Mouse (Mus musculus): ENCODE data around the gene Tmem256.

Gene Tmem256

GRCm38 (mm10) chr11:69815155-69815554 is 23.2 kb upstream of the Tmem256 start, which contains the start of gene Gm39566:
TSS of gene Gm39566 (minus strand) at chr11:69815298.
- in situ Hi-C loops (cut with MseI, MboI): no loop called here

GRCm38 (mm10) chr11:69816520-69816919 is 21.8 kb upstream of the Tmem256 start:
- in situ Hi-C loops (cut with MseI, MboI): no loop called here

GRCm38 (mm10) chr11:69818365-69818764 is 19.9 kb upstream of the Tmem256 start, which contains the start of gene Spem2:
TSS of gene Spem2 (minus strand) at chr11:69818465.
- in situ Hi-C loops (cut with MseI, MboI): no loop called here

DNA sequence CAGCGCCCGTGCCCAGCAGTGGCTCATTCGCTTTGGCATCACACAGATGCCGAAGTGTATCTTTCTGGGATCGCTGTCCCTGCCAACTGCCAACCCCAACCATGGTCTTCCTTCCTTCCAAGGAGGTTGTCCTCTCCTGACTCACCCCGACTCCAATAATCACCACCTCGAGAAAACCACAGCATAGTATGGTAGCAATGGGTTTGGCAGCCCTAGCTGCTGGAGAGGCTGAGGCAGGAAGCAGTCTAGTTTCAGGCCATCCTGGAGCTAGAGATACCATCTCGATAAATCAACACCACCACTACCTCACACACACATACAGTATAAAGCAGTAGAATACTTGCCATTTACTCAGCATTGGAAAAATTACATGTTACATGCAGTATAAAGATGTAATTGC is 19.4 kb upstream of the Tmem256 start:
- in situ Hi-C loops (cut with MseI, MboI): no loop called here

- in situ Hi-C loops (cut with MseI, MboI): no loop called here
Observed at GRCm38 (mm10) chr11:69822080-69822479, 16.2 kb upstream of the Tmem256 start, which contains the start of gene Spem1. TSS of gene Spem1 (minus strand) at chr11:69822180.

GRCm38 (mm10) chr11:69823456-69823855 is 14.9 kb upstream of the Tmem256 start:
- in situ Hi-C loops (cut with MseI, MboI): no loop called here

- in situ Hi-C loops (cut with MseI, MboI): no loop called here
Observed at GRCm38 (mm10) chr11:69828832-69829231, 9.5 kb upstream of the Tmem256 start.

- in situ Hi-C loops (cut with MseI, MboI): no loop called here
Observed at GRCm38 (mm10) chr11:69833554-69833953, 4.8 kb upstream of the Tmem256 start.

- in situ Hi-C loops (cut with MseI, MboI): no loop called here
Observed at GRCm38 (mm10) chr11:69834001-69834549, 4.2 kb upstream of the Tmem256 start.

- in situ Hi-C loops (cut with MseI, MboI): no loop called here
Observed at GRCm38 (mm10) chr11:69835326-69835965, 2.9 kb upstream of the Tmem256 start.

GRCm38 (mm10) chr11:69835966-69836335 is 2.4 kb upstream of the Tmem256 start:
- in situ Hi-C loops (cut with MseI, MboI): no loop called here

- in situ Hi-C loops (cut with MseI, MboI): no loop called here
Observed at GRCm38 (mm10) chr11:69836703-69837576, 1.4 kb upstream of the Tmem256 start.

GRCm38 (mm10) chr11:69837604-69837951 is 736 bp upstream of the Tmem256 start, which contains the start of gene Nlgn2:
TSS of gene Nlgn2 (minus strand) at chr11:69837784.
- in situ Hi-C loops (cut with MseI, MboI): no loop called here

GRCm38 (mm10) chr11:69838714-69839104 is 395 bp downstream of the Tmem256 start:
- in situ Hi-C loops (cut with MseI, MboI): no loop called here

- in situ Hi-C loops (cut with MseI, MboI): no loop called here
Observed at GRCm38 (mm10) chr11:69846198-69846680, 7.9 kb downstream of the Tmem256 start, which contains the start of gene Plscr3. TSS of gene Plscr3 (plus strand) at chr11:69846376.

- in situ Hi-C loops (cut with MseI, MboI): no loop called here
Observed at GRCm38 (mm10) chr11:69846738-69847688, 8.7 kb downstream of the Tmem256 start.

DNA sequence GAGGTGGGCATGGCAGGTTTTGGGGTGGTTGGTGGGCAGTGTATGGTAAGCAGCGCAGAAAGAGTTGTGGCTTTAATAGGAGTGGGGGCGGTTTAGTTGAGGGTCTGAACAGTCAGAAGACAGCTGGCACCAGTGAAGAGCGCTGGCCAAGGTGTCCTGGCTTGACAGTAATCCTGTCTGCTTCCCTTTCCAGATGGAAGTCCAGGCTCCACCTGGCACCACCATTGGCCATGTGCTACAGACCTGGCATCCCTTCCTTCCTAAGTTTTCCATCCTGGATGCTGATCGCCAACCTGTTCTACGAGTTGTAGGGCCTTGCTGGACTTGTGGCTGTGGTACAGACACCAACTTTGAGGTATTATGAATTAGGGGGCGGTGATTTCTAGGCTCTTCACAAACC is 9.7 kb downstream of the Tmem256 start:
- in situ Hi-C loops (cut with MseI, MboI): no loop called here

- in situ Hi-C loops (cut with MseI, MboI): no loop called here
Observed at GRCm38 (mm10) chr11:69849128-69849527, 10.8 kb downstream of the Tmem256 start.

DNA sequence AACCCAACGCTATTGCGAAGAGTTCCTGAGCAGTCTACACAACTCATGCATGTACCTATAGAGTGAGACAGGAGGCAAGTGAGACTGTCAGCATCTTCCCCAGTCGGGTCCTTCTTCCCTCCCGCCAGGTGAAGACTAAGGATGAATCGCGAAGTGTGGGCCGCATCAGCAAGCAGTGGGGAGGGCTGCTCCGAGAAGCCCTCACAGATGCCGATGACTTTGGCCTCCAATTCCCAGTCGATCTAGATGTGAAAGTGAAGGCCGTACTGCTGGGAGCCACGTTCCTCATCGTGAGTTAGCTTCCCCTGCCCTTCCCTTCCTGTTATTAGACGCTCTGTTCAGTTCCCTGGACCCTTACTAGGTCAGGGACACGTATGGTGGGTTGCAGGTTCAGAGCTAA is 11.6 kb downstream of the Tmem256 start:
- in situ Hi-C loops (cut with MseI, MboI): no loop called here

DNA sequence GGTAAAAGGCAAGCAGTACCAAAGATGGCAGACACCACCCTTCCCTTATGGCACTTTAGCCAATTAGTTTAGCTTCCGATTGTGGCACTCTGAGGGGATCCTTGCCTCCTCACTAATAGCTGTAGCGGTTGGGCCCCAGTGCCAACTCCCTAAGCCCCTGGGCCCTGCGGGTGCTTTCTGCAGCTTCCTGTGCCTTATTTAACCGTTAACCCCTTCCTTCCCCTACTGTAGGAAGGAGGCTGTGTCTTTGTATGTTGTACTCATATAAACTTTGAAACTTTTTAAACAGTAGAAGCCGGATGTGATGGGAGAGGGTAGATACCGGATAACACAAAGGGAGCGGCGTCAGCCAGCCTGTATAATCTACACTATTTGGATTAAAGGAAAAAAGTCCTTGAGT is 12.4 kb downstream of the Tmem256 start:
- in situ Hi-C loops (cut with MseI, MboI): no loop called here

GRCm38 (mm10) chr11:69853994-69854393 is 15.7 kb downstream of the Tmem256 start:
- in situ Hi-C loops (cut with MseI, MboI): no loop called here
